Mouse (Mus musculus): ENCODE results near the gene Lpar1. TPM values are rescaled to one million over a fixed set of nuclear protein-coding genes. Genes with fewer than 3 reads are reported as not detected.

Gene Lpar1
- polyA plus RNA-seq, 2 experiments = 0.99 to 2.5 TPM

GRCm38 (mm10) chr4:58571661-58572060 lies 18.0 kb upstream of the Lpar1 start:
- Histone ChIP-seq H3K4me3 (ENCODE audit: insufficient read depth in 1 of 2, low read depth in 2 of 2, low read length in 2 of 2) (no peak overlapping the region), H3K4me2 (ENCODE audit: low read depth) (no peak overlapping the region), H3K4me1 (replicated peaks; ENCODE audit: control insufficient read depth in 2 of 2, insufficient read depth in 2 of 2, low read length in 1 of 2) (no peaks in the 10 kb centered on the region), H3K9ac (replicated peaks) (no peak overlapping the region), H3K27ac (no peak overlapping the region), H3K9me3 (ENCODE audit: control insufficient read depth, low read length) (no peaks in the 10 kb centered on the region), H3K27me3 (ENCODE audit: control insufficient read depth, insufficient read depth, low read length) (no peaks in the 10 kb centered on the region), H3K36me3 (replicated peaks; ENCODE audit: control insufficient read depth, insufficient read depth, low read depth) (no peaks in the 10 kb centered on the region)
- no peak for ATAC-seq (ENCODE audit: insufficient read depth)
- DNase-seq (ENCODE audit: low read depth in 3 of 3, low spot score in 3 of 3) = no peak
- 43% methylated on average over 3 of the region's 3 CpGs for WGBS (ENCODE audit: insufficient replicate concordance)
- TF ChIP-seq CTCF (IDR thresholded peaks at IDR 0.05; ENCODE audit: low read depth) (no peak), EP300 (IDR thresholded peaks at IDR 0.05; ENCODE audit: low read depth) (no peak)

GRCm38 (mm10) chr4:58571232-58571631 lies 17.5 kb upstream of the Lpar1 start:
- H3K27me3 ChIP-seq (ENCODE audit: control insufficient read depth, insufficient read depth, low read length) = no peaks in the 10 kb centered on the region
- 16% methylated on average over 1 of the region's 1 CpGs for WGBS (ENCODE audit: insufficient replicate concordance)

DNA sequence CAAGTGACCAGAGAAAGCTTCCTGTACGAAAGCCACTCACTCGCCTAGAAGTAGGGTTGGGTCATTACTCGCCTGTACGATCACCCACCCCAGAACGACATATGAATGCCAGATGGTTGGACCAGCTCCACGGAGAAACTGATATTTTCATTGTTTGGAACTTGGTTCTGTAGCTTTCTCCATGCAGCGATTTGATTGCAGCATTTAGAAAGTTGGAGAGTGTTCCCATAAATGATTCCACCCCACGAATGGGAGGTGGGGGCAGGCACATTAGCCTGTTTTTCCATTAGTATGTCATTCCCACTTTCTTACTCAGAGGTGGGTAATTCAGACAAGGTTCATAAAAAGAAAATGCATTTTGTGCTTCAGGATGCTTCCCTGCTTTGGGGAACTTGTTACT lies 14.8 kb upstream of the Lpar1 start:
- no peak for ATAC-seq (ENCODE audit: insufficient read depth)
- no peaks in the 10 kb centered on the region for H3K36me3 ChIP-seq (replicated peaks; ENCODE audit: control insufficient read depth, insufficient read depth, low read depth)
- WGBS (ENCODE audit: insufficient replicate concordance) = 49% methylated on average over 8 of the region's 8 CpGs
- H3K27me3 ChIP-seq (ENCODE audit: control insufficient read depth, insufficient read depth, low read length) = no peaks in the 10 kb centered on the region
- H3K4me3 ChIP-seq (ENCODE audit: insufficient read depth in 1 of 2, low read depth in 2 of 2, low read length in 2 of 2) = no peak overlapping the region
- no peaks in the 10 kb centered on the region for H3K4me1 ChIP-seq (replicated peaks; ENCODE audit: control insufficient read depth in 2 of 2, insufficient read depth in 2 of 2, low read length in 1 of 2)
- no peak overlapping the region for H3K27ac ChIP-seq
- no peak overlapping the region for H3K4me2 ChIP-seq (ENCODE audit: low read depth)
- no peak for TF ChIP-seq EP300 (IDR thresholded peaks at IDR 0.05; ENCODE audit: low read depth)
- no peak for TF ChIP-seq CTCF (IDR thresholded peaks at IDR 0.05; ENCODE audit: low read depth)
- H3K9ac ChIP-seq (replicated peaks) = no peak overlapping the region
- H3K9me3 ChIP-seq (ENCODE audit: control insufficient read depth, low read length) = no peaks in the 10 kb centered on the region
- no peak for DNase-seq (ENCODE audit: low read depth in 3 of 3, low spot score in 3 of 3)

More at GRCm38 (mm10) chr4:58571232-58571631, 17.5 kb upstream of the Lpar1 start:
- no peak overlapping the region for H3K9ac ChIP-seq (replicated peaks)
- ATAC-seq (ENCODE audit: insufficient read depth) (no peak), DNase-seq (ENCODE audit: low read depth in 3 of 3, low spot score in 3 of 3) (no peak)
- no peaks in the 10 kb centered on the region for H3K9me3 ChIP-seq (ENCODE audit: control insufficient read depth, low read length)
- TF ChIP-seq CTCF (IDR thresholded peaks at IDR 0.05; ENCODE audit: low read depth) (no peak), EP300 (IDR thresholded peaks at IDR 0.05; ENCODE audit: low read depth) (no peak)
- H3K4me1 ChIP-seq (replicated peaks; ENCODE audit: control insufficient read depth in 2 of 2, insufficient read depth in 2 of 2, low read length in 1 of 2) = no peaks in the 10 kb centered on the region
- no peak overlapping the region for H3K4me3 ChIP-seq (ENCODE audit: insufficient read depth in 1 of 2, low read depth in 2 of 2, low read length in 2 of 2)
- H3K27ac ChIP-seq = no peak overlapping the region
- no peak overlapping the region for H3K4me2 ChIP-seq (ENCODE audit: low read depth)
- H3K36me3 ChIP-seq (replicated peaks; ENCODE audit: control insufficient read depth, insufficient read depth, low read depth) = no peaks in the 10 kb centered on the region

- Histone ChIP-seq H3K4me3 (ENCODE audit: insufficient read depth in 1 of 2, low read depth in 2 of 2, low read length in 2 of 2) (no peak overlapping the region), H3K36me3 (replicated peaks; ENCODE audit: control insufficient read depth, insufficient read depth, low read depth) (no peaks in the 10 kb centered on the region), H3K9ac (replicated peaks) (no peak overlapping the region), H3K4me2 (ENCODE audit: low read depth) (no peak overlapping the region), H3K4me1 (replicated peaks; ENCODE audit: control insufficient read depth in 2 of 2, insufficient read depth in 2 of 2, low read length in 1 of 2) (no peaks in the 10 kb centered on the region), H3K9me3 (ENCODE audit: control insufficient read depth, low read length) (no peaks in the 10 kb centered on the region), H3K27me3 (ENCODE audit: control insufficient read depth, insufficient read depth, low read length) (no peaks in the 10 kb centered on the region), H3K27ac (no peak overlapping the region)
- no peak for ATAC-seq (ENCODE audit: insufficient read depth)
- no peak for DNase-seq (ENCODE audit: low read depth in 3 of 3, low spot score in 3 of 3)
- TF ChIP-seq CTCF (IDR thresholded peaks at IDR 0.05; ENCODE audit: low read depth) (no peak), EP300 (IDR thresholded peaks at IDR 0.05; ENCODE audit: low read depth) (no peak)
- 74% methylated on average over 1 of the region's 1 CpGs for WGBS (ENCODE audit: insufficient replicate concordance)
Measured at GRCm38 (mm10) chr4:58562776-58563175, 9.1 kb upstream of the Lpar1 start.

DNA sequence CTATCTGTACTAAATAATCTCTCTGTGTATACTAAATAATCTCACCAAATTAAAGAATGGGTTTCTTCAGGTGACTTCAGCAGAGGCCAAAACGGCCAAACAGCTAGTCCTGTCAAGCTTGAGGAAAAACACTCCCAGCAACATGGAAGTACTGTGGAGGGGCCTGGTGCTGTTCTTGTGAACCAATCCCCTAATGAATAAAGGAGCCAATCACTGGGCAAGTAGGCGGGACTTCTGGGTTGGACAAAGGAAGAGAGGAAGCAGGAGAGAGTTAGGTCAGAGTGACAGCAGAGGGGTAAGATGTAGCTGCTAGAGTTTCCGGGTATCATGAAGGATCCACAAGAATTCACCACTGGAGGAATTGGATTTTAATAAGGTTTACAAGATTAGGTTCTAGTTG lies 3.3 kb upstream of the Lpar1 start:
- no peaks in the 10 kb centered on the region; a peak in 1 of 4 replicates for H3K4me1 ChIP-seq (replicated peaks; ENCODE audit: control insufficient read depth in 2 of 2, insufficient read depth in 2 of 2, low read length in 1 of 2)
- no peak overlapping the region for H3K27ac ChIP-seq
- H3K27me3 ChIP-seq (ENCODE audit: control insufficient read depth, insufficient read depth, low read length) = peaks cover 17% of the 10 kb centered on the region
- no peak overlapping the region for H3K4me2 ChIP-seq (ENCODE audit: low read depth)
- no peak for DNase-seq (ENCODE audit: low read depth in 3 of 3, low spot score in 3 of 3)
- no peak overlapping the region for H3K9ac ChIP-seq (replicated peaks)
- TF ChIP-seq EP300 (IDR thresholded peaks at IDR 0.05; ENCODE audit: low read depth) (no peak), CTCF (IDR thresholded peaks at IDR 0.05; ENCODE audit: low read depth) (no peak)
- H3K4me3 ChIP-seq (ENCODE audit: insufficient read depth in 1 of 2, low read depth in 2 of 2, low read length in 2 of 2) = no peak overlapping the region
- H3K9me3 ChIP-seq (ENCODE audit: control insufficient read depth, low read length) = no peaks in the 10 kb centered on the region
- no peaks in the 10 kb centered on the region for H3K36me3 ChIP-seq (replicated peaks; ENCODE audit: control insufficient read depth, insufficient read depth, low read depth)
- WGBS (ENCODE audit: insufficient replicate concordance) = 57% methylated on average over 3 of the region's 3 CpGs
- no peak for ATAC-seq (ENCODE audit: insufficient read depth)
